Mouse (Mus musculus) neural tube, embryonic 12.5 days (tissue): ENCODE data around the gene Taf5. TPM values are rescaled to one million over a fixed set of nuclear protein-coding genes. Genes with fewer than 3 reads are reported as not detected.
A peak's percentile ranks its signal among the peaks of the same experiment; 100 is the strongest.

Source experiments
- ATAC-seq: fragments of 200-750 bp; cut with Nextera tagmentation; 2 replicates; pipeline ENCODE4 v1.8.0; 2017; ENCODE audit warnings: low read depth, mild to moderate bottlenecking, moderate TSS enrichment, moderate library complexity; ENCODE audit not compliant: low FRiP score
- H3K27ac ChIP-seq: fragments of 300-500 bp; sonication (generic); 2 replicates; pipeline ENCODE4 v1.5.1; 2016
- H3K27me3 ChIP-seq: fragments of 300-500 bp; sonication (generic); replicated peaks from 2 replicates; pipeline ENCODE4 v1.6.1; 2016; ENCODE audit warnings: mild to moderate bottlenecking
- H3K36me3 ChIP-seq: fragments of 300-500 bp; sonication (generic); 2 replicates; pipeline ENCODE4 v1.6.1; 2016; ENCODE audit warnings: mild to moderate bottlenecking
- H3K4me1 ChIP-seq: fragments of 300-500 bp; sonication (generic); 2 replicates; pipeline ENCODE4 v1.6.1; 2016
- H3K4me2 ChIP-seq: fragments of 300-500 bp; sonication (generic); replicated peaks from 2 replicates; pipeline ENCODE4 v1.6.1; 2016; ENCODE audit warnings: mild to moderate bottlenecking
- H3K4me3 ChIP-seq: fragments of 300-500 bp; sonication (generic); 2 replicates; pipeline ENCODE4 v1.5.1; 2016
- H3K9ac ChIP-seq: fragments of 300-500 bp; sonication (generic); 2 replicates; pipeline ENCODE4 v1.6.1; 2016; ENCODE audit warnings: mild to moderate bottlenecking
- H3K9me3 ChIP-seq: fragments of 300-500 bp; sonication (generic); 2 replicates; pipeline ENCODE4 v1.6.1; 2016; ENCODE audit warnings: mild to moderate bottlenecking
- WGBS: fragments of 180-500 bp; shearing (Covaris S2); methylation state at CpG from one replicate; pipeline ENCODE4 v1.1.7; 2016; 5-methylcytosine and 5-hydroxymethylcytosine counted together
- polyA plus RNA-seq: library from polyadenylated mRNA; unstranded; fragments of >200 nt; fragmentation: Nextera tagmentation; extraction: Ambion mirVana; gene quantifications from 2 replicates; pipeline ENCODE4 v1.2.1, GENCODE M21; 2016

Gene Taf5
- polyA plus RNA-seq, 1 experiment from 2014 or later = 12.6 TPM

DNA sequence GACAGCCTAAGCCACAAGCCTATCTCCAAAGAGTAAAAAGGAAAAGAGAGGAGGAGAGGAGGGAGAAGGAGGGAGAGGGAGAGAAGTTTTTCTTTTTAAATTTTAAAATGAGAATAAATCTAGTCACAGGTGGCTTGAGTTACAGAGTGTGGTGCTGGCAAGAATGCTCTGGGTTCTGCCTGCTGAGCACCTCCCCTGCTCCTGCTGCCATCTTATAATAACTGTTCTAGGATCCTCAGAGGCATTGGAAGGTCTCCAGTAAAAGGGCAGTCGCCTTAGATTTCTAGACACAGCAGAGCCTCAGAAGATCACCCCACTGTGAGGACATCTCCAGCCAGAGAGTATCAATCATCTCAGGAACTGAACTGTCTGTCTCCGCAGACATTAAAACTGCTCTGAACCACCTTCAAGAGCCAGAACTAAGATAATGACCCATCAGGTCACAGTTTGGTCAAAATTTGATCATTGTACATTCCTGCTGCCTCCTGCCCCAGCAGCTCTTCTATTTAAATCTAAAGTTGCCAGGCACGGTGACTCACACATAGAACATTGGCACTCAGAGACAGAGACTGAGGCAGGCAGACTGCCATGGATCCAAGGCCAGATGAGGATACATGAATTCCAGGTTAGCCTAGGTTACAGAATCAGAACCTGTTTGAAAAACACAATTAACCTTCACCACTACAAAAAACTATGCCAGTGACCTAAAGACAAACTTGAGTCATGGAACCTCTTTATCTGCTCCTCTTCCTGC lies 26.6 kb upstream of the Taf5 start:
- no peak for ATAC-seq
- Histone ChIP-seq H3K27me3 (no peaks in the 10 kb centered on the region), H3K27ac (no peak overlapping the region), H3K36me3 (peaks cover 55% of the 10 kb centered on the region), H3K4me3 (no peak overlapping the region), H3K9me3 (no peaks in the 10 kb centered on the region), H3K9ac (no peak overlapping the region), H3K4me2 (no peak overlapping the region), H3K4me1 (no peaks in the 10 kb centered on the region)
- WGBS = 88% methylated on average over 3 of the region's 3 CpGs

DNA sequence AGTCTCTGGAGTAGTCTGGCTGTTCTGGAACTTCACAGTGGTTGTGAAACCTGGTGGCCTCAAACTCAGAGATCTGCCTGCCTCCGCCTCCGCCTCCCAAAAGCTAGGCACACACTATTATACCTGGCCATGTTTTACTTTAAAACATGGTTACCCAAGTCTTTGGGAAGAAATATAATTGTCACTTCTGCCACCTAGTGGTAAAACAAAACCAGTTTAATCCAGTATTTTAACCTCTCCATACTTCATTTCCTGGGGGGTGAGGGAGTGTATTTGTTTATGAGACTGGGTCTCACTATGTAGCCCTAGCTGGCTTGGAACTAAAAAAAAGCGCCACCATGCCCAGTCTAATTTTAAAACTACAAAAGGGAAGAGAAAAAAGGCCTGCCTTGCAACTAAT lies 23.9 kb upstream of the Taf5 start:
- WGBS = 92% methylated on average over 3 of the region's 3 CpGs
- Histone ChIP-seq H3K36me3 (peaks cover 59% of the 10 kb centered on the region), H3K4me1 (no peaks in the 10 kb centered on the region; the same call in 1 of the 2 replicates), H3K27me3 (no peaks in the 10 kb centered on the region), H3K4me3 (no peak overlapping the region), H3K4me2 (no peak overlapping the region), H3K9ac (no peak overlapping the region), H3K9me3 (no peaks in the 10 kb centered on the region), H3K27ac (no peak overlapping the region)
- no peak for ATAC-seq

DNA sequence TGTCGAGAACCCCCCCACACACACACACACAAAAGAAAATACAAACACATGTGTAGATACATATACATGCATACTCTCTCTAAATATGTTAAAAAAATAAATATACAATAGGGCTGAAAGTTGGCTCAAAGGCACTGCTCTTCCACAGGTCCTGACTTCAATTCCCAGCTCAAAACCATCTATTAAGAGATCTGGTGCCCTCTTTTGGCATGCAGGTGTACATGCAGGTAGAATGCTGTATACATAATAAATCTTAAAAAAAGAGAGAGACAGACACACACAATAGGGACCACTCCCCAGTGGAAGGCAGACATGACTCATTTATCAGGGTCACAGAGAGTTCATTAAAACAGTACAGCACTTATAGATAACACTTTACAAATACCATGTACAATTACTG lies 21.2 kb upstream of the Taf5 start:
- 94% methylated on average over 1 of the region's 1 CpGs for WGBS
- no peak overlapping the region for H3K27ac ChIP-seq
- no peak for ATAC-seq
- peaks cover 34% of the 10 kb centered on the region for H3K36me3 ChIP-seq
- H3K4me2 ChIP-seq = no peak overlapping the region
- H3K9ac ChIP-seq = no peak overlapping the region
- H3K27me3 ChIP-seq = no peaks in the 10 kb centered on the region
- no peaks in the 10 kb centered on the region for H3K9me3 ChIP-seq
- peaks cover 15% of the 10 kb centered on the region for H3K4me1 ChIP-seq
- no peak overlapping the region for H3K4me3 ChIP-seq

DNA sequence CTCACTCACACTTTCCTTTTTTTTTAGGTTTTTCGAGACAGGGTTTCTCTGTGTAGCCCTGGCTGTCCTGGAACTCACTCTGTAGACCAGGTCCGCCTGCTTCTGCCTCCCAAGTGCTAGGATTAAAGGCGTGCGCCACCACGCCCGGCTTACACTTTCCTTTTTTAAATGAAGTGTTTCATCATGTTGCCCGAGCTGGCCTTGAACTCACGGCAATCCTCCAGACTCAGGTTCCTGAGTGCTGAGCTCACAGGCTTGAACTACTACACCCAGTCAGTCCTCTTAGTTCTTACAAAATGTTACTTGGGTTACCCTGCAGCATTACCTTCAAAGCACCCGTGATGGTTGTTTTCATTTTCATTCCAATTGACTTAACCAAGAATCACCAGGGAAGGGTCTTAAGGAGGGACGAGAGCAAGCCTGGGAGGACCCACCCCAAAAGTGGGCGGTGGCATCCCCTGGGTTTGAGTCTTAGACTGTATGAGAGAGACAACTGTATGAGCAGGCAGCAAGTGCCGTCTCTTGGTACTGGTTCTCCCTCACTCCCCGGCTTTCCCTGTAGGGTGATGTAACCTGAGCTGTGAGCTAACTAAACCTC lies 20.2 kb upstream of the Taf5 start:
- no peak overlapping the region for H3K4me2 ChIP-seq
- H3K4me3 ChIP-seq = no peak overlapping the region
- H3K9me3 ChIP-seq = no peaks in the 10 kb centered on the region
- peaks cover 31% of the 10 kb centered on the region for H3K36me3 ChIP-seq
- H3K27ac ChIP-seq = no peak overlapping the region
- no peaks in the 10 kb centered on the region for H3K27me3 ChIP-seq
- WGBS = 86% methylated on average over 13 of the region's 13 CpGs
- no peak for ATAC-seq
- H3K9ac ChIP-seq = no peak overlapping the region
- peaks cover 15% of the 10 kb centered on the region for H3K4me1 ChIP-seq

DNA sequence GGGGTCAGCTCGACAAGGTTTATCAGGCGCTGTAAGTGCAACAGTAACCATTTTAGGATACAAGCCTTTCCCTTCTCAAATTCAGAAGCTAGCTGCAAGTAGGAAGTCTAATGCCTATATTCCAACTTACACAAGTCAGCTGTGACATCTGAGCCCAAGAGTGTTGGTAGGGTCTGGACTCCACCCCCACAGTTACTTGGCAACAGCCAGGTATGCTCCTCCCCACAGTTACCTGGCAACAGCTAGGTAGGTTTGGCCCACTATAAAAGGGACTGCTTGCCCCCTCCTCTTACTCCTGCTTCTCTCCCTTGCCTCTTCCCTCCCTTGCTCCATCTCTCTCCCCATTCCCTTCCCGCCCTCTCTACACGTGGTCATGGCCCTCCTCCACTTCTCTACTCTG lies 18.5 kb upstream of the Taf5 start:
- Histone ChIP-seq H3K9me3 (no peaks in the 10 kb centered on the region), H3K4me1 (peaks cover 15% of the 10 kb centered on the region), H3K27me3 (no peaks in the 10 kb centered on the region), H3K27ac (no peak overlapping the region), H3K4me2 (peak overlapping the region; percentile 70), H3K4me3 (no peak overlapping the region), H3K36me3 (peaks cover 24% of the 10 kb centered on the region), H3K9ac (no peak overlapping the region)
- no peak for ATAC-seq
- WGBS = 70% methylated on average over 4 of the region's 4 CpGs

DNA sequence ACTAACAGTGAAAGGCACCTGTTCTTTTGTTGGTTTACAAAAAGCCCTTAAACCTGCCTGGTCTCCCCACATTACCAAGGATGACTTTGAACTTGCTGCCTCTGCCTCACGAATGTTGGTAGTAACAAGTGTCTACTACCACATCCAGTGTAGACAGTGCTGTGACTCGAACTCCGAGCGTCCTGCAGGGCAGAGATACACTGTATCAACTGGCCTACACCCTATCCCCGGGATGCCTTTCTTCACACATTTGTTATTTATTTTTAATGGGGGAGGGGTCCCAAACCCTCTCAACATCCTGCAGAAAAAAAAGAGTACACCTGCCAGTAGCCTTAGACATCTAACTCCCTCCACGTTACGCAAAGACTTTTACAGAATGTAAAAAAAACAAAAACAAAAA lies 17.7 kb upstream of the Taf5 start:
- Histone ChIP-seq H3K4me2 (peak overlapping the region; percentile 70), H3K4me1 (peaks cover 15% of the 10 kb centered on the region)
- WGBS = 9% methylated on average over 7 of the region's 7 CpGs

DNA sequence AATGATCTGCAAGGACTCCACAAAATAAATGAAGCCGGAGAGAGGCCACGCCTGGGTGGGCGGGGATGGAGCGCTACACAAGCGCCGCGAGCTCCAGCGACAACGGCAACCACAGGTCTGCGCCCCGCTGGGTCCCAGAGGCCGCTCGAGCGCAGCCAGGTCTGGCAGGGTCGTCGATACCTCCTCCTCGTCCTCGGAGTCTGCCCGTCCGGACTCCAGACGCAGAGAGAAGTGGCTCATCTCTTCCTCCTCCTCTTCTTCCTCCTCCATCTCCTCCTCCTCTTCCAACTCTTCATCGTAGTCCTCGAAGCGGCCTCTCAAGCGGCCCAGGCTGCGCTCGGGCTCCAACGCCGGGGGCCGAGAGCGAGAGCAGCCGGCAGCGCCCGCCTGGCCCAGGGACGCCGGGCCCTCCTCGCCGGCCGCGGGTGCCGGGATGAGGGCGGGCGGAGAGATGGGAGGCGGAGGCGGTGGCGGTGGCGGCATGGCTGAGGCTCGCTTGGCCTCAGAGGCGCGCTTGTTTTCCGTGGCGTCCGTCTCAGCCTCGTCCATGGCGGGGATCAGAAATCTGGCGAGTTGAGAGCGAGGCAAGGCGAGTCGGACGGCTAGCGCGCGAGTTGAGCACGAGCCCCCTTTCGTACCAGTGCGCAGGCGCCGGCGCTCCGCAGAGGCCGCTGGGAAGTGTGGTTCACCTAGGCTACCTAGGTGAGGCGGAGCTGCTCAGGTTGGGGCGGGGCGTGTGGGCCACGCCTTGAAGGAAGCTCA lies 17.1 kb upstream of the Taf5 start, which contains the start of gene Pcgf6:
Pcgf6 (minus strand) TSS at position 636 of the 762 bp plus-strand sequence.
- peak within 1 kb of the TSS; percentile 90 for H3K9ac ChIP-seq
- peak within 1 kb of the TSS; percentile 93 for H3K27ac ChIP-seq
- no peaks in the 10 kb centered on the region for H3K27me3 ChIP-seq
- H3K36me3 ChIP-seq = peaks cover 21% of the 10 kb centered on the region
- peak; percentile 93 for ATAC-seq
- H3K4me3 ChIP-seq = peak within 1 kb of the TSS; percentile 78
- H3K4me1 ChIP-seq = peaks cover 15% of the 10 kb centered on the region
- H3K9me3 ChIP-seq = no peaks in the 10 kb centered on the region
- WGBS = 1% methylated on average over 75 of the region's 75 CpGs
- peak within 1 kb of the TSS; percentile 70 for H3K4me2 ChIP-seq

More for the DNA sequence above, 17.7 kb upstream of the Taf5 start:
- H3K4me3 ChIP-seq = peak overlapping the region; percentile 78
- H3K27ac ChIP-seq = no peak overlapping the region
- peak overlapping the region; percentile 90 for H3K9ac ChIP-seq
- ATAC-seq = no peak
- H3K27me3 ChIP-seq = no peaks in the 10 kb centered on the region
- no peaks in the 10 kb centered on the region for H3K9me3 ChIP-seq
- H3K36me3 ChIP-seq = peaks cover 23% of the 10 kb centered on the region

DNA sequence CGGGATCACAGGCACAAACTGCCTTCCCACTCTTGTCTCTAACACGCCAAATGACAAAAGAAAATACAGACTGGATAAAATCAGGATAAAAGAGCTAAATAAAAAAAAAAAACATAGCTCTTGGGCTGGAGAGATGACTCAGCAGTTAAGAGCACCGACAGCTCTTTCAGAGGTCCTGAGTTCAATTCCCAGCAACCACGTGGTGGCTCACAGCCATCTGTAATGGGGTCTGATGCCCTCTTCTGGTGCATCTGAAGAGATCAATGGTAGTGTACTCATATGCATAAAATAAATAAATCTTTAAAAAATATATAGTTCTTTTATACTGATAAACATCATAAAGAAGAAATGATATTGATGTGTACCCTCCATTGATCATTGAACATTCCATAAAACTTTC lies 14.6 kb upstream of the Taf5 start:
- peaks cover 3% of the 10 kb centered on the region; the same call in 1 of the 2 replicates for H3K36me3 ChIP-seq
- no peaks in the 10 kb centered on the region for H3K9me3 ChIP-seq
- H3K27me3 ChIP-seq = no peaks in the 10 kb centered on the region
- peaks cover 15% of the 10 kb centered on the region for H3K4me1 ChIP-seq
- no peak overlapping the region for H3K27ac ChIP-seq
- WGBS = 84% methylated on average over 4 of the region's 4 CpGs
- ATAC-seq = no peak
- no peak overlapping the region for H3K9ac ChIP-seq
- H3K4me2 ChIP-seq = no peak overlapping the region
- H3K4me3 ChIP-seq = no peak overlapping the region

DNA sequence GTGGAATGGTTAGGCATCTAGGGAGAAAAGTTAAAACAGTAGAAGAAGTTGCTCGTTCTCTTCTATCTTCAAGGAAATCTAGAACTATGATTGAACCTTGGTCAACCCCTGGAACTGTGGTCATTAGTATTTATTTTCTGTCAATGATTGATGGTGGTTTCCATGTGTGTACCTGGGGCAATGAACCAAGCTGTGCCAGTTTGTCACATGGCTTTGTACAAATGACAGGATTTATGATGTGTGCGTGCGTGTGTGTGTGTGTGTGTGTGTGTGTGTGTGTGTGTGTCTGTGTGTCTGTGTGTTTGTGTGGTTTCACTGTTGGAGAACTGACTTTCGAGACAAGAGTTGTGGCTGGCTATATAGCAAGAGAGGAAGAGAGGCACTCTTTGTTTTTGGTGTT lies 14.1 kb upstream of the Taf5 start:
- no peak for ATAC-seq
- Histone ChIP-seq H3K27ac (no peak overlapping the region), H3K4me2 (no peak overlapping the region), H3K9me3 (no peaks in the 10 kb centered on the region), H3K36me3 (no peaks in the 10 kb centered on the region), H3K9ac (no peak overlapping the region), H3K4me3 (no peak overlapping the region), H3K4me1 (peaks cover 15% of the 10 kb centered on the region), H3K27me3 (no peaks in the 10 kb centered on the region)
- WGBS = 82% methylated on average over 4 of the region's 4 CpGs

DNA sequence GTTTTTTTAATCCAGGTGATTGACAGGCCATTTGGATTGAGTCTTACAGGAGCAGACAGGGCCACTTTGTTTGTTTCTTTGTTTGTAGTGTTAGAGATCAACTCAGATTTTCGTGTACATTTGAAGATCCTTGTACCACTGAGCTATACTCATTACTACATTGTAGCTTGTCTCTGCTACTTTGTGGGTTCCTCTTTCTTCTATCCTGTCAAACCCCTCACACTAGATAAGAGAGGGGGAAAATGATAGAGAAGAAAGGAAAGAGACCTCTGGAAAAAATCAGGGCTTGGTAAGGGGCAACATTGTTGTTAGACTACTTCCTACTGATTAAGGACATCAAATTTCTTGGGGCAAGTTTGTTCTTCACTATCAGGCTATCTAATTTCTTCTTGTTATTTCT lies 9.9 kb upstream of the Taf5 start:
- Histone ChIP-seq H3K27ac (no peak overlapping the region), H3K4me3 (no peak overlapping the region), H3K9ac (no peak overlapping the region), H3K36me3 (no peaks in the 10 kb centered on the region), H3K4me1 (no peaks in the 10 kb centered on the region), H3K9me3 (no peaks in the 10 kb centered on the region), H3K4me2 (no peak overlapping the region), H3K27me3 (no peaks in the 10 kb centered on the region)
- 71% methylated on average over 1 of the region's 1 CpGs for WGBS
- ATAC-seq = no peak

DNA sequence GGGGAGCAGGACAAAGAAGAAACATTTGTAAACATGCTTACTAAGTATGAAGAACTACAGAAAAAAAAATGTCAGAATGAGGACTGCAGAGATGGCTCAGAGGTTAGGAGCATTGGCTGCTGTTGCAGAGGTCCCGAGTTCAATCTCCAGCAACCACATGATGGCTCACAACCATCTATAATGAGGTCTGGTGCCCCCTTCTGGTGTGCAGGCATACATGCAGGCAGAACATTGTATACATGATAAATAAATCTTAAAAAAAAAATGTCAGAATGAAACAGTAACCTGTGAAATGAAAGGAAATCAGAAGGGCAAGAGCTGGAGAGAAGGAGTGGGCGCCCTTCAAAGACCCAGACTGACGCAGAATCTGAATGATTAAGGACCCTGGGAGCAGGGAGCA lies 1.7 kb upstream of the Taf5 start:
- Histone ChIP-seq H3K27ac (no peak overlapping the region), H3K9me3 (no peaks in the 10 kb centered on the region), H3K4me2 (no peak overlapping the region), H3K36me3 (peaks cover 3% of the 10 kb centered on the region; the same call in 1 of the 2 replicates), H3K4me3 (no peak overlapping the region), H3K4me1 (peaks cover 9% of the 10 kb centered on the region), H3K27me3 (no peaks in the 10 kb centered on the region), H3K9ac (no peak overlapping the region)
- WGBS = 83% methylated on average over 3 of the region's 3 CpGs
- no peak for ATAC-seq

DNA sequence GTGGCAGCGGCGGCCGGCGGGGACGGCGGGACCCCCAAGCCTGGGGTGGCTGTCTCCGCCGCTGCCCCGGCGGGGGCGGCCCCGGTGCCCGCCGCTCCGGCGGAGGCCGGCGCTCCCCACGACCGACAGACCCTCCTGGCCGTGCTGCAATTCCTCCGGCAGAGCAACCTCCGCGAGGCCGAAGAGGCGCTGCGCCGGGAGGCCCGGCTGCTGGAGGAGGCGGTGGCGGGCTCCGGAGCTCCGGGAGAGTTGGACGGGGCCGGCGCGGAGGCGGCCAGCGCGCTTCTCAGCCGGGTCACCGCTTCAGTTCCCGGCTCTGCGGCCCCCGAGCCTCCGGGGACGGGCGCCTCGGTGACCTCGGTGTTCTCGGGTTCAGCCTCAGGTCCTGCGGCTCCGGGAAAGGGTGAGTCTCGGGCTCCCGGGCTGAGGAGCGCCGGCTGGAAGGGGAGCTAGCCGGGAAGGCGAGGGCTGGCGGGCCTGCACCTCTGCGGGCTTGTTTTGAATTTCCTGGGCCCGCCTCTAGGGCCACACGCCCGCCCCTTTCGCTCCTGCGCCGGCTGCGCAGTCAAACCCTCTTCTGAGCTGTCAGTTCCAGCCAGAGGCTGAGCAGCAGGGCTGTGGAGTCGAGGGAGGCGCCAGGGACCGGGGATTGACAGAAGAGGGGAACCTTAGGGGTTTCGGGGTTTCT lies 522 bp downstream of the Taf5 start:
- Histone ChIP-seq H3K27ac (peak overlapping the region; percentile 77), H3K36me3 (peaks cover 25% of the 10 kb centered on the region), H3K4me3 (peak overlapping the region; percentile 100), H3K4me2 (peak overlapping the region; percentile 68), H3K4me1 (peaks cover 9% of the 10 kb centered on the region), H3K27me3 (no peaks in the 10 kb centered on the region), H3K9ac (peak overlapping the region; percentile 94), H3K9me3 (no peaks in the 10 kb centered on the region)
- under 1% methylated on average over 72 of the region's 72 CpGs for WGBS
- ATAC-seq = peak; percentile 89
